Mouse (Mus musculus) brain, adult 2 months (tissue): ENCODE data around the gene Gpr45.

Experiments used
- DNase-seq: peaks from one replicate; pipeline ENCODE4 v3.0.0; 2011; ENCODE audit warnings: low read depth, low spot score

Gene Gpr45

GRCm38 (mm10) chr1:43046990-43047389 is 94.3 kb downstream of the Gpr45 start:
- DNase-seq = no peak

DNA sequence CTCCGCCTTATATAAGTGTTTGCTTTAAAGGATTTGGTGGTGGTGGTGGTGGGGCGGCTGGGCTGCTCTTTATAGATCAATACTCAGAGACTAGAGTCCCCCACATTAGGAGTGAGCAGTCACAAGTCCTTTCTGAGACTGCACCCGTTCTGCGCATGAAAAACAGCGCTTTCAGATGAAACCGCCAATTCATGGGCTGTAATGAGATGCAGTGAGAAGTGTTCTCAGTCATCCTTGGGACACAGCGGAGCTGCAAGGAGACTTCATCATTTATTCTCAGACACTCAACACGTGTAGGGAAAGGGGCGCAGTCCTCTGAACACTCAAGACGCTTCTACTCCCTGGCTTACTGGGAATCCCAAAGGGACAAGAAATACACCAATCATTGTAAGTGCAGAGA is 95.1 kb downstream of the Gpr45 start:
- peak; percentile 68 for DNase-seq

DNA sequence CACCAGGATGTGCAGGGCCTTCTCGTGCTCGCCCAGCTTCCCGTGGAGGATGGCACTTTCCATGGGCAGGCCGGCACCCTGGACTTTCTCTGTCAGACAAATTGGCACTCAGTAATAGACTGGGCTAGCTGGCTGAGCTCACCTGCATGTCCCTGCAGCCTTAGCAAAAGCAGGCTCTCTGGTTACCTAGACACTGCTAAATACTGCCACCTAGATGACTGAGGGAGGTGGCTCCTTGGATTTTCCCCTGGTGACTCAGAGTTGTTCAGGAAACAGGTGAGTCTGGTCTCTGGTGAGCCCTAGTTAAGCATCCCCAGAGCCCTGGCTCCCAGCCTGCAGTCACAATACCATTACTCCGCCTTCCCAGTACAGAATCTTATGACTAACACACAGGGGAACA is 99.2 kb downstream of the Gpr45 start:
- peak; percentile 59 for DNase-seq

GRCm38 (mm10) chr1:43065615-43066310 is 113.1 kb downstream of the Gpr45 start:
- peak; percentile 87 for DNase-seq

GRCm38 (mm10) chr1:43066573-43066972 is 113.9 kb downstream of the Gpr45 start:
- DNase-seq = no peak

DNA sequence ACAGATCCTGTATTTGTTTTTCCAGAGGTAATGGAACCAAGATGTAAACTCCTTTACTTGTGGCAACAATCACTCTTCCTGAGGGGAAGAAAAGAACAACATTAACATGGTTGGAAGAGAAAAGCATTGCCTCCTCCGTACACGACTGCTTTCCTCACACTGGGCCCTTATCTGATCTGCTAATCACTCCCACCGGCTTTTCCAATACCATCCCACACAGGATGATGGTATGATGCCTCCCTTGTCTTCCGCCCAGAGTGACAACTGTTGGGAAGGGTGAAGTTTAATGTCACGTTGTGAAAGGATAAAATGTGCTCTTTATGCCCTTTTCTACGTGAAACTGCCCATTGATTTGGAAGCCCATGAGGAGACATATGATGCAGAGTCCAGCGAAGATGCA is 114.9 kb downstream of the Gpr45 start:
- no peak for DNase-seq

- no peak for DNase-seq
Observed at GRCm38 (mm10) chr1:43070726-43071125, 118.1 kb downstream of the Gpr45 start.

DNA sequence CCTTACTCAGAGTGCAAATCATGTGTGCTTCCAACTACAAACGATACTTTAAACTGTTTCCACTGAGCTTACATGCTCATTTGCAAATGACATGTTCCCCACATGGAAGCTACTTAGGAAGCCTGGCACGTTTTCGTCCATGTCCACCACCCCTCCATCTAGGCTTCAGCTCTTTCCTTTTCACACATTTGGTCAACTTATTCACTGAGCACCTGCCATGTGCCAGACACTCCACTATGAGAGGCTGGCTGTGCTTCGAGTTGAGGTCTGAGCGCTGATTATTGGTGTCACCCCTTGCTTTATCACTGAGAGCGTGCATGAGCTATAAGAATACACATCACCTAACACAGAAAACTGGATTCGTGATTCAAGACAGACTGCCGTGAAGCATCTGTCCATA is 119.4 kb downstream of the Gpr45 start:
- DNase-seq = no peak

DNA sequence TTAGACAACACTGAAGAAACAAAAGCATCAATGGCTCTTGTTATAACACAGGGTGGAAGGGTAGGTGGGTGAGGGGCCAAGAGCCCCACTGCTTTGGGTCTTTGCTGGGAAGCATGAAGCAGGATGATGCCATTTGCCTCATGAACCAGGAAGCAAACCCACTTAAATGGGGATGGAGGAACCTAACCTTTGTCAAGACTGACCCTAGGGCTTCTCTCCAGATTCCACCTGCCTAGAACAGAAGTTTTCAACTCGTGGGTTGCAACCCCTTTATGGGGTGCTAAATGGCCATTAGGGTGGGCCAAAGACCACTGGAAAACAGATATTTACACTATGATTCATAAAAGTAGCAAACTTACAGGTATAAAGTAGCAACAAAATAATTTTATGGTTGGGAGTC is 119.9 kb downstream of the Gpr45 start:
- DNase-seq = no peak

DNA sequence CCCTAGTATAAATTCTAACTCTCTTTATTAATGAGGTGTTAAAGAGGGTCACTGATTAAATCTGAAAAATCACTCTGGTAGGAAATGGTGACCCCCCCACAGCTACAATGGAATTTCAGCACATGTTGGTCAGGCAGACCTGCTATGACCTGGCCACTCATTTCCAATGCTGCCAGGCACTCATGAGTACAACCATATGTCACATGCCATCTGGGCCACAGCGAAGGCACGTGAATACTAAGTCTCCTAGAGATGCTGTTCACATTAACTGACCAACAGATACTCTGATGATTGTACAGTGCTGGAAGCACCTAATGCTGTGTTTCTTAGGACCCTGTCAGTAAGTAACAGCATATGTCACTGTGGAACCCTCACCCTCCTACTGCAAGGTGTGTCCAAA is 122.1 kb downstream of the Gpr45 start:
- DNase-seq = peak; percentile 90

DNA sequence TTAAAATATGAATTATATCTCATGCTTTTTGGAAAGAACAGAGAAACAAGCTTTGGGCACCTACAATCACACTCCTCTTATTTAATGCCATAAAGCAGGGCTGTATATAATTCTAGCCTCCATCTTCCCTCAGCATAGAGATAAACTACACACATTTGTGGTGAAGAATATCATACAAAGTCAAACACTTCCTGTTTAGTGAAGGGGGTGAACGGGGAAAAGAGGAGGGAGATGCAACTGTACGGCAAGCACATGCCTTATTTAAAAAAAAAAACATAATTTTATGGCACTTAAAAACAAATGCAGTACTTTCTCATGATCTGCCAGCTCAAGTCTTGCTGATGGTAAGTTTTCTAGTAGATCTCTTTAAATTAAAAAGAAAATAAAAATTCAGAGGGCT is 125.5 kb downstream of the Gpr45 start:
- no peak for DNase-seq

GRCm38 (mm10) chr1:43082946-43083345 is 130.3 kb downstream of the Gpr45 start:
- no peak for DNase-seq
